Mouse (Mus musculus): ENCODE measurements around the gene Ptgir.

The Ptgir gene

GRCm38 (mm10) chr7:16918014-16918413 is 11.7 kb downstream of the Ptgir start:
- DNase-seq, result peak in 1 of 2 experiments; percentile 29

DNA sequence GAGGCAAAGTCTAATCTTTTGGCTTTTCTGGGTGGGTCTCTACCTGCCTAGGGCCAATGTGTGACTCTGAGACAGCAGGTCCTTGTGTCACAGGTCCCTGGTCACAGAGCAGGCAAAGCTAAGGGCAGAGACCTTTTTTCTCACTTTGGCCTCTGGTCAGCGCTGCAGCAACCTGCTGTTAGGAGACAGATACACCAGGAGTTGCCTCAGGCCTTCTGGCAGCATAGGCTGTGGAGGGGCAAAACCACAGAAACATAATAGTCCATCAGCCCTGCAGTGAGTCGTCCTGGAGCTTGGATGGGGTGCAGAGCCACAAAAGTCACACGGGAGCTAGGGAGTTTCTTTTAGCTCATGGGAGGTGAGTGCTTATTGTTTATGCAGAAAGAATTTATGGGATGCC is 12.4 kb downstream of the Ptgir start:
- DNase-seq, result no peak

DNA sequence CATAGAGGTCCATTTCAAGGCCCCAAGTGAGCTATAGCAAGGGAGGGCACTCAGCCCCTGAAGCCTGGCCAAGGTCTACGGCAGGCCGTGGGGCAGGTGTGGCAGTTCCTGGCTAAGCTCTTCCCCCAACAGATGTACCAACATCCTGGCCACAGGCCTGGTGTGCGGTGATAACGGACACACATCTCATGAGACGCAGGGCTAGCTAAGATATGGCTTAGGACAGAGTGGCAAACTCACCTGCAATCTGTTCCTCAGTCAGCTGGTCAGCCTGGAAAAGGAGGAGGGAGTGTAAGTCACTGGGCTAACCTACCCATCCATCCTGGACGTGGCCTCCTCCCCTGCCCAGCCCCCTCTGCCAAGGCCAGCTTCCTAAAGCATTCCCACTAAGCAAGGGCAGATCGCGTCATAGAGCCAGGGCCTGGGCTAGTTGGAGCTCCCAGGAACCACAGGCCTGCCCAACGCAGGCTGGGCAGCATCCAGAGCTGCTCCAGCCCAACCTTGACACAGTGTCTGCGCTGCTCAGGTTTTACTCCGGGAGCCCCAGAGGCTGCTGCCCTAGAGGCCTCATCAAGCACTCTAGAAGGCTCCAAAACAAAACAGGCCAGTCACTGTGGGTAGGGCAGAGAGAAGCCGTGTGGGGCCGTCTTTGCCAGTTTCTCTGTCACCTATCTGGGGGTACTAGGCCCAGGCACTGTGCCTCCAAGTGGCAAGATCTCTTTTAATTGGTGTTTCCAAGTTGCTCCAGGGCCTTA is 13.3 kb downstream of the Ptgir start:
- DNase-seq, result no peak

DNA sequence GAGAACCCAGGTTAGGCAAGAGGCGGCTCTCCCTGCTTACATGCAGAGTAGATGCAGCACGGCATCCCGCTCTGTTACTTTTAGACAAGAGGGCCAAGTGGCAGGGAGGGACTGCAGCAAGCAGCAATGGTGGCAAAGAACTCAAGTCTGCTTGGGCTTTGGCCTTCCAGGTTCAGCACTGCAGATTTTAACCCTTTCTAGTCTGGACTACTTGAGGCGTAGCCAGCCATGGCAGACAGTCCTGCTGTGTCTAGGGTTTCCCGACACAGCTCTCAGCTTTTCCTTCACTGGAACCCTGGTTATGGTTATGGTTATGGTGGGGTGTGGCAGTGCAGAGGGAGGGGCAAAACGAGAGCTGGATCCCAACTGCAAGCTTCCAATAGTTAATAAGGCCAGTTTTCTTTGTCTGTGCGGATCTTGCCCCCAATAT is 13.9 kb downstream of the Ptgir start:
- no peak for DNase-seq

DNA sequence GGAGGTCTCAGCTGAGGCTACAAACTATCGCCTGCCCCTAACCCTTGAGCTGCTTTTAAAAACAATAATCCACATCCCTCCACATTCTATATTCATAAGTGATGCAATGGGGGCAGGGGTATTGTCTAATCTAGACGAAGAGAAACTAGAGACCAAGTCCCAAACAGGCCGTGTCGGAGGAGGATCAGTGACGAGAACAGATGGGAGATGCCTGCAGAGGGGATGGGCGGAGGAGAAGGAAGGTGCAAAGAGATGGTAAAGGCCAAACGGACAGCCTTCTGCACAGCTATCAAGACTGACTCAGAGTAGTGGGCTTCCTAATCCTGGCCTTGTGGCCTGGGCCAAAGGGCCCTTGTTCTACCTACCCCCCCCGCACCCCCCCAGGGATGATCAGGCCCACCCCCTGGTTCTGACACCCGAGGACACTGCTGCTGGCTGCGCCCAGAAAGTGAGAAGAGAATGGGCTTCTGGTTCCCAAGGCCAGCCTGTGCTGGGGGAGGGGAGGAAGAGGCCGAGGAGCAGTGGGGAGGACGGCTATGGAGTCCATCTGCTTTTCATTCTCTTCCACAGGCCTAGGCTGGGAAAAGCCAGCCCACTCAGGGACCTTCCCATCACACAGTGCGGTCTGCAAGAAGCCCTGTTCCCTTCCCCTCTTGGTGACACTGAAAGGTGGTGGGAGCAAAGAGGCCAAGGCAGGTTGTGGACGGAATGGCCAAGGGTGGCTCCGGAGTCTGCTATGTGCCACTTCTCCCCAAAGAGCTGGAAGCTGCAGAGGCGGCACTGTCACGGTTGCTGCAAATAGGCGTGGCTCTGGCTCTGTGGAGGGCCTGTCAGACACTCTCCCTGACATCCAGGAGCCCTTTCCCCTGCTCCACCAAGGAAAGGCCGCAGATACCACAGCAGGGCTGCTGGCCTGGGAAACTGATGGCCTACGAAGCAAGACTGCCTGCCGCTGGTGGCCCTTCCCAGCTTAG is 14.8 kb downstream of the Ptgir start:
- peak; percentile 44 to 56 for DNase-seq

- DNase-seq, result peak in 1 of 2 experiments; percentile 33
Observed at GRCm38 (mm10) chr7:16921881-16922335, 15.6 kb downstream of the Ptgir start.

GRCm38 (mm10) chr7:16922360-16922973 is 16.2 kb downstream of the Ptgir start:
- DNase-seq, result peak; percentile 51

- DNase-seq, result peak in 1 of 2 experiments; percentile 44
Observed at GRCm38 (mm10) chr7:16923283-16924036, 17.2 kb downstream of the Ptgir start.

DNA sequence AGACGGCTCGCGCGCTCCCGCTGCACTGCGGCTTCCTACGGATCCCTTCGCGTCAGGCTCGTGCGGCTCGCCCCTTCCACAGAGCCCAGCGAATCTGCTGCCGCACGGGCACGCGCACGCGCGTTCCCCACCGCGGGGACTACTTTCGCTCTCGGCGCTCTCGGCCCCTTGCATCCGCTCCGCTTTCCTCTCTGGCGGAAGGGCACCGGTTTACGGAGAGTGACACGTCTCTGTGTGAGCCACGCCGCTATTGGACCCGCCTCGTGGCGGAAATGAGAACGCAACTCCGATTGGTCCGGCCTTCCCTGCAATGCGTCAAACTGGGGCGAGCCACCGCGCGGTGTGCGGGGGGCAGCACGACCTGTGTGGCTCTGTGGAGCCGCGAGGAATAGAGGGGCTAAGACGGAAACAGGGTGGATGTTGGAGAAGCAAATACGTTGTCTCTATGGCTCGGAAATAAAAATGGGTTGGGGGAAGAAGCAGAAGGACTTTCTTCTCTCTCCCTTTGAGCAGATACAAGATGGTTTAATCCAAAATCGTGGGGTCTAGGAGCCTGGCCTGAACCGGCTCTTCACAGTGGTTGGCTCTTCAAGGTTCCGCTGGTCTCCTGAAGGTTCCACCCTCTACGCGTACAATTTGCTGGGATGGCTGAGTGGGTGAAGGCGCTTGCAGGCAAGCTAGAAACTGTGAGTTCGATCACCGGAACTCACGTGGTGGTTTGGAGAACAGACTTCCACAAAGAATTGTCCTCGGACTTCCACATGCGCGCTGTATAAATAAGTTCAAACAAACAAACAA is 17.9 kb downstream of the Ptgir start, which contains the start of gene Calm3:
Gene Calm3, minus strand, starts transcription at position 78 of the 798 bp plus-strand sequence.
- DNase-seq, result peak; percentile 100

GRCm38 (mm10) chr7:16928341-16928740 is 22.1 kb downstream of the Ptgir start:
- no peak for DNase-seq

GRCm38 (mm10) chr7:16930850-16931249 is 24.6 kb downstream of the Ptgir start:
- DNase-seq, result peak; percentile 83 to 91

DNA sequence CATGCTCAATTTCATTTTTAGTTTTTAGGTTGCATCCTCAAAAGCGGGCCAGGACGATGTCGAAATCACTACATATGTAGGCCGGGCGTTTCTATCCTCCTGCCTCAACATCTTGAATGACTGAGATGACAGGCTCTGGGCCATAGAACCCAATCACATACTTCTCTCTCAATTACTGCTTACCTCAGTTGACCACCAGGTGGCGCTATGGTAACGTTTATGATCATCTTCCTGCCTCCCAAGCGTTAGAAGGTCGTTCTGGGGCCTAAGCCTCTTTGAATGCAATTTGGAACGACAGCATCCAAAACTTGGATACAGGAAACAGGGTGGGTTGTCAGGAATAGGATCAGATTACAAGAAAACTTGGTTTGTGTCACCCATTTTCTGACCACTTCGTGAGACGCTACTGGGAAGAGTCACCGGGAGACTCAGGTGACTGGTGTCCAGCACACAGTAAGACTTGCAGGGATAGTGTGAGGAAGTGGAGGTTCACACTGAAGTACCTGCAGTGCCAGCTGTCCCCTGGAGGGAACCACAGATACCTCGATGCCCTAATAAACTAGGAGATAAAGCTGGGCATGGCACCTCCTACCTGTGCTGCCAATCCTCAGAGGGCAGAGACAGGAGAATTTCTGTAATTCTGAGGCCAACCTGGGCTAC is 25.8 kb downstream of the Ptgir start:
- peak; percentile 88 to 98 for DNase-seq

- peak; percentile 74 to 82 for DNase-seq
Observed at GRCm38 (mm10) chr7:16932704-16933577, 26.7 kb downstream of the Ptgir start.

- DNase-seq, result no peak
Observed at GRCm38 (mm10) chr7:16937312-16937711, 31.0 kb downstream of the Ptgir start.

DNA sequence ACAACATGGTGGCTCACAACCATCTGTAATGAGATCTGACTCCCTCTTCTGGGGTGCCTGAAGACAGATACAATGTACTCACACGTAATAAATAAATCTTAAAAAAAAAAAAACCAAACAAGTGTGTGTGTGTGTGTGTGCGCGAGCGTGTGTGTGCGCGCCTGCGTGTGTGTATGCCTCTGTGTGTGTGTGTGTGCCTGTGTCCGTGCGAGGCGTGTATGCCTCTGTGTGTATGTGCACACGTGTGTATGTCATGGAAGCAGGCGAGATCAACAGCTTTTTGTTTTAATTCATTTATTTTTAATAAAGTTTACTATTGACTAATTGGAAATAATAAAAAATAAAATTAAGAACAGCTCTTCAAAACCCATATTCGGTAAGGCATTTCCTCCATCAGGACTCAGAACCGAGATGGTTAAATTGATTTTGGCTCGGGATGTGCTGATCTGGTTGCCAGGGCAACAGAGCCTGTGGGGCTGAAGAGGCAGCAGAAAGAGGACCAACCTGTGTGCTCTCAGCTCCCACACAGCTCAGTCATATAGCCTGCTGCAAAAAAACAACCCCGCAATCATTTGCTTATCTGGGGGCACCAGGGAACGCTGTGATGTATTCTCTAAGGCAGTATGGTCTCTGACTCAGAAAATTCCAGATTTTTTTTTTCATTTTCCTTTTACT is 32.0 kb downstream of the Ptgir start:
- DNase-seq, result peak in 1 of 2 experiments; percentile 50

DNA sequence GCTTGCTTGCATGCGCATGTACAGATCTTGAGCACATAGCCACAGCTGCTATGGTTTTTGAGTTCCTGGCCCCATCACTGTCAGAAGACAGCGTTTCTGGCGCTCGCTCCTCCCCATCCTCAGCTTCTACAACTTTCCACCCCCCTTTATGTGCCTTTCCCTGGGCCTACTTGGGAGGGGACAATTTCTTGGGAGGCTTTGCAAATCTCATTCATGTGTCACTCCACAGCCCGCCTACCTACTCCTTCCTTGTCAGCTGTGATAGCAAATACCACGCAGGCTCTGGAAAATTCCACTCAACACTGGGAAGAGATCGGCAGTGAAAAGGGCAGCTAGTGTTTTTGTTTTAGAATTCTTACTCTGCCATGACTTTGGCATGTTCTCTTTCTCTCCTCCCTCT is 34.0 kb downstream of the Ptgir start:
- no peak for DNase-seq

DNA sequence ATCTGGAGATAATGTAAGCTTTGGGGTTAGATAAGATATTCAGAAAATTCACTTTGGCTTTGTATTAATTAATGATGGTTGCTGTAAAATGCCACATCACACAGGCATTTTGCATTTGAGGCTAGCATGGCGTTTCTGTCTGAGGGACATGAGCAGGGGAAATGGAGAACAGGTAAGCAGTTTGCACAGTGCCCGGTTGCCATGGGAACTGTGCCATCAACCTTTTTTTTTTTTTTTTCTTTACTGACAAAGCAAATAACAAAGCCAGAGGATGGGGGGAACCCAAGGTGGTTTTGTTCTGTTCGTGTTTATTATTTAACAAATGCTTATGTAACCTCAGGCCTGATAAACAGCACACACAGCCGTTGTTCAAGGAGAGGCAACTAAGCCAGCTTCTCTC is 36.6 kb downstream of the Ptgir start:
- no peak for DNase-seq

GRCm38 (mm10) chr7:16944061-16944807 is 37.9 kb downstream of the Ptgir start, which contains the start of gene Pnmal2:
Pnmal2 (plus strand) TSS chr7:16944682.
- DNase-seq, result peak; percentile 90 to 93
